In the genomic region with DNA sequence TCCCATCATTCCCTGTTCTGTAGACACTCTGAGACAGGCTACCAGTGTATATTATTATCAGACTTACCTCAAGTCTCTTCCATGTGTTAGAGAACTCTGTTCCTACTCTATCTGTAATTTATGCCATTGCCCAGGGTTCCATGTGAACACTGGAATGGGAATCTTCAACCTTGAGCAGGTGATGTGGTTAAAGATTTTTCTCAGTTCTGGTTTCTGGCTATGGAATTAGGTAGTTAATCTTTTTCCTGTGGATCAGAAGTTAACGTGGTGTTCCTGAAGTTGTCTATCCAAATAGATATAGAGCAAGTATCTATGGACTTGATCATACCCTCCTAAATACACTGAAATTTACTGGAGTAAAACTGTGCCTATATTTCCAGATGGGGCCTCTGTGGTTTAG, we compare ENCODE assay signal across 21 mouse cellular contexts.
"Had no signal": no experiment of that assay in that cellular context is flagged by ENCODE, and none has a peak within 500 bp of the region (broad histone marks: within the 10 kb centered on the region; RNA-seq: fewer than 3 reads in every experiment).

No protein-coding gene starts in this region.

- H3K27ac ChIP-seq: heart, embryonic 15.5 days; hindbrain, embryonic 13.5 days; hindbrain, embryonic 15.5 days; hindbrain, postnatal 0 days; kidney, postnatal 0 days; limb, embryonic 13.5 days; limb, embryonic 15.5 days; liver, embryonic 12.5 days; liver, embryonic 14.5 days had no signal

- H3K36me3 ChIP-seq: heart, embryonic 12.5 days; heart, embryonic 15.5 days; hindbrain, embryonic 13.5 days; hindbrain, embryonic 15.5 days; limb, embryonic 13.5 days; limb, embryonic 15.5 days; liver, embryonic 12.5 days had no signal

- H3K4me2 ChIP-seq: heart, embryonic 12.5 days; heart, embryonic 15.5 days; hindbrain, embryonic 13.5 days; hindbrain, embryonic 15.5 days; limb, embryonic 13.5 days; limb, embryonic 15.5 days; liver, embryonic 12.5 days had no signal

- H3K27me3 ChIP-seq: heart, embryonic 12.5 days; heart, embryonic 15.5 days; hindbrain, embryonic 13.5 days; hindbrain, embryonic 15.5 days; limb, embryonic 13.5 days; limb, embryonic 15.5 days; liver, embryonic 12.5 days had no signal

- ATAC-seq: forebrain, postnatal 0 days; hindbrain, postnatal 0 days; intestine, embryonic 16.5 days; liver, embryonic 12.5 days had no signal

- H3K4me3 ChIP-seq: heart, embryonic 12.5 days; heart, embryonic 15.5 days; hindbrain, embryonic 13.5 days; hindbrain, embryonic 15.5 days; limb, embryonic 13.5 days; limb, embryonic 15.5 days; liver, embryonic 12.5 days had no signal

- H3K9ac ChIP-seq: forebrain, postnatal 0 days; heart, embryonic 12.5 days; heart, embryonic 15.5 days; hindbrain, embryonic 13.5 days; hindbrain, embryonic 15.5 days; limb, embryonic 13.5 days; limb, embryonic 15.5 days; liver, embryonic 12.5 days; liver, embryonic 14.5 days had no signal

- DNase-seq: forebrain, postnatal 0 days; gastrocnemius, postnatal 14 days; gastrocnemius, postnatal 36 days; heart, adult 18-20 months; heart, postnatal 14 days; heart, postnatal 36 days; kidney, postnatal 14 days; layer of hippocampus, adult 9-11 months; layer of hippocampus, postnatal 36 days; left cerebral cortex, postnatal 4 days had no signal

- H3K9me3 ChIP-seq: heart, embryonic 12.5 days; heart, embryonic 15.5 days; hindbrain, embryonic 13.5 days; hindbrain, embryonic 15.5 days; limb, embryonic 13.5 days; limb, embryonic 15.5 days; liver, embryonic 12.5 days had no signal

- H3K4me1 ChIP-seq: hindbrain, embryonic 13.5 days; hindbrain, embryonic 15.5 days; limb, embryonic 15.5 days; liver, embryonic 12.5 days had no signal
